Mouse (Mus musculus) adrenal gland, postnatal 25 days (tissue): ENCODE measurements at regions not wholly inside any gene's neighbourhood (a gene's known extent, or its start where the extent isn't known, plus 50 kb on each side); places are given as distances from the start of the nearest gene placed in this dataset.

Experiments used
- DNase-seq: peaks from one replicate; pipeline ENCODE4 v3.0.0; 2021; ENCODE audit warnings: mixed read lengths

- no peak for DNase-seq
These were observed 590.0 kb downstream of the Iqcm start for GRCm38 (mm10) chr8:76038526-76038925.

GRCm38 (mm10) chr8:76052003-76052402 is 603.5 kb downstream of the Iqcm start:
- DNase-seq = no peak

- DNase-seq = no peak
These were observed 619.2 kb downstream of the Iqcm start for GRCm38 (mm10) chr8:76067721-76068120.

GRCm38 (mm10) chr8:76072671-76073351 is 624.3 kb downstream of the Iqcm start:
- DNase-seq = no peak

- DNase-seq = no peak
These were observed 672.2 kb downstream of the Iqcm start for GRCm38 (mm10) chr8:76120587-76121145.

GRCm38 (mm10) chr8:76127486-76127885 is 679.0 kb downstream of the Iqcm start:
- DNase-seq = peak; percentile 9

GRCm38 (mm10) chr8:76137219-76137618 is 688.7 kb downstream of the Iqcm start:
- no peak for DNase-seq

GRCm38 (mm10) chr8:76148681-76149080 is 700.2 kb downstream of the Iqcm start:
- DNase-seq = no peak

GRCm38 (mm10) chr8:76182520-76182919 is 716.7 kb upstream of the Nr3c2 start:
- no peak for DNase-seq

GRCm38 (mm10) chr8:76183836-76184235 is 715.4 kb upstream of the Nr3c2 start:
- no peak for DNase-seq

- no peak for DNase-seq
These were observed 711.9 kb upstream of the Nr3c2 start for GRCm38 (mm10) chr8:76187293-76187692.

- no peak for DNase-seq
These were observed 687.4 kb upstream of the Nr3c2 start for GRCm38 (mm10) chr8:76211891-76212290.

GRCm38 (mm10) chr8:76217819-76218580 is 681.2 kb upstream of the Nr3c2 start:
- no peak for DNase-seq

- DNase-seq = no peak
These were observed 668.4 kb upstream of the Nr3c2 start for GRCm38 (mm10) chr8:76230847-76231246.

- no peak for DNase-seq
These were observed 650.0 kb upstream of the Nr3c2 start for GRCm38 (mm10) chr8:76249194-76249593.

GRCm38 (mm10) chr8:76252161-76253010 is 646.9 kb upstream of the Nr3c2 start:
- DNase-seq = no peak
